Comparison of ENCODE assay signal across 20 mouse cellular contexts in genomic region chr11:22563706-22564105, GRCm38 (mm10). TPM values are rescaled to one million over a fixed set of nuclear protein-coding genes. Genes with fewer than 3 reads are reported as not detected.
DNase-seq lines count a peak whose midpoint lies in the region; ATAC-seq and TF ChIP-seq lines count a peak whose summit lies in the region.
"Had no signal": no experiment of that assay in that cellular context is flagged by ENCODE, and none has a peak within 500 bp of the region (broad histone marks: within the 10 kb centered on the region; RNA-seq: fewer than 3 reads in every experiment).

No protein-coding gene starts in this region.

- H3K27me3 ChIP-seq in midbrain, embryonic 11.5 days (ENCODE audit: control insufficient read depth, insufficient read depth, low read length): no peaks in the 10 kb centered on the region
- H3K27me3 ChIP-seq in midbrain, embryonic 15.5 days (replicated peaks): no peaks in the 10 kb centered on the region
- no peaks in the 10 kb centered on the region for H3K27me3 ChIP-seq in ES-Bruce4 (ENCODE audit: control insufficient read depth, insufficient read depth, low read length, poor library complexity, severe bottlenecking)
- H3K27me3 ChIP-seq: embryonic facial prominence, embryonic 12.5 days; forebrain, embryonic 13.5 days; forebrain, embryonic 15.5 days had no signal

- no peak overlapping the region for H3K9ac ChIP-seq in midbrain, embryonic 11.5 days (ENCODE audit: low read length)
- H3K9ac ChIP-seq in midbrain, embryonic 15.5 days: no peak overlapping the region
- H3K9ac ChIP-seq in ES-Bruce4 (ENCODE audit: low read depth, poor library complexity, severe bottlenecking): no peak overlapping the region
- H3K9ac ChIP-seq: embryonic facial prominence, embryonic 12.5 days; forebrain, embryonic 13.5 days; forebrain, embryonic 15.5 days; forebrain, postnatal 0 days had no signal

- no peak for ATAC-seq in midbrain, embryonic 11.5 days (ENCODE audit: low FRiP score)
- no peak for ATAC-seq in midbrain, embryonic 15.5 days (replicated peaks)
- ATAC-seq: forebrain, embryonic 13.5 days; forebrain, embryonic 15.5 days; forebrain, postnatal 0 days had no signal

- H3K4me3 ChIP-seq in midbrain, embryonic 11.5 days (ENCODE audit: low read depth, low read length): no peak overlapping the region
- H3K4me3 ChIP-seq in midbrain, embryonic 15.5 days: no peak overlapping the region
- H3K4me3 ChIP-seq in ES-Bruce4 (ENCODE audit: low read depth, low read length): no peak overlapping the region
- H3K4me3 ChIP-seq: embryonic facial prominence, embryonic 10.5 days; embryonic facial prominence, embryonic 12.5 days; forebrain, embryonic 13.5 days; forebrain, embryonic 15.5 days had no signal

- TF ChIP-seq POLR2A in ES-Bruce4 (IDR thresholded peaks at IDR 0.05; ENCODE audit: insufficient read depth, low read length): no peak

- peaks cover 9% of the 10 kb centered on the region for H3K4me1 ChIP-seq in midbrain, embryonic 11.5 days (ENCODE audit: control insufficient read depth, insufficient read depth, low read length)
- peaks cover 13% of the 10 kb centered on the region for H3K4me1 ChIP-seq in midbrain, embryonic 15.5 days
- H3K4me1 ChIP-seq in ES-Bruce4 (ENCODE audit: control insufficient read depth, insufficient read depth, low read length): peaks cover 7% of the 10 kb centered on the region

- TF ChIP-seq CTCF in ES-Bruce4 (IDR thresholded peaks at IDR 0.05; ENCODE audit: low read depth, low read length): no peak

- H3K9me3 ChIP-seq in midbrain, embryonic 11.5 days (ENCODE audit: control insufficient read depth, low read length): no peaks in the 10 kb centered on the region
- no peaks in the 10 kb centered on the region for H3K9me3 ChIP-seq in midbrain, embryonic 15.5 days
- H3K9me3 ChIP-seq in ES-Bruce4 (replicated peaks; ENCODE audit: control insufficient read depth, insufficient read depth, low read length, poor library complexity, severe bottlenecking): peaks cover 12% of the 10 kb centered on the region
- H3K9me3 ChIP-seq: embryonic facial prominence, embryonic 10.5 days; embryonic facial prominence, embryonic 12.5 days; forebrain, embryonic 13.5 days; forebrain, embryonic 15.5 days; G1E had no signal

- DNase-seq in midbrain, embryonic 11.5 days (ENCODE audit: low spot score, missing footprints): peak; percentile 31
- DNase-seq in R1 (ENCODE audit: low read depth, low spot score): peak; percentile 43
- no peak for DNase-seq in layer of hippocampus, adult 18-20 months (ENCODE audit: low spot score in 2 of 2)
- no peak for DNase-seq in MN1 (ENCODE audit: low spot score)
- no peak for DNase-seq in cerebellum, adult 11-12 months
- DNase-seq: adrenal gland, adult 2 months; adrenal gland, postnatal 10 days; adrenal gland, postnatal 25 days; cerebellum, adult 11 months; cerebellum, adult 2 months; cerebellum, adult 9-10 months; cerebellum, postnatal 25 days; forebrain, postnatal 0 days had no signal

- peak; percentile 22; the same call in 1 of the 2 replicates for TF ChIP-seq EP300 in ES-Bruce4 (IDR thresholded peaks at IDR 0.05; ENCODE audit: insufficient read depth, low read depth, low read length)

- H3K36me3 ChIP-seq in midbrain, embryonic 11.5 days (ENCODE audit: control insufficient read depth, insufficient read depth, low read length): no peaks in the 10 kb centered on the region
- H3K36me3 ChIP-seq in midbrain, embryonic 15.5 days (replicated peaks): no peaks in the 10 kb centered on the region
- H3K36me3 ChIP-seq in ES-Bruce4 (ENCODE audit: control insufficient read depth, insufficient read depth, low read length, poor library complexity, severe bottlenecking): no peaks in the 10 kb centered on the region
- H3K36me3 ChIP-seq: embryonic facial prominence, embryonic 10.5 days; embryonic facial prominence, embryonic 12.5 days; forebrain, embryonic 15.5 days; G1E had no signal

- no peak overlapping the region for H3K27ac ChIP-seq in midbrain, embryonic 11.5 days (ENCODE audit: low read depth, low read length)
- H3K27ac ChIP-seq in midbrain, embryonic 15.5 days: no peak overlapping the region
- peak overlapping the region; percentile 65 for H3K27ac ChIP-seq in ES-Bruce4 (ENCODE audit: insufficient read depth, low read length)
- H3K27ac ChIP-seq: embryonic facial prominence, embryonic 10.5 days; embryonic facial prominence, embryonic 12.5 days; forebrain, embryonic 13.5 days; forebrain, embryonic 15.5 days had no signal

- 68% methylated on average over 3 of the region's 3 CpGs for WGBS in midbrain, embryonic 11.5 days
- WGBS in midbrain, embryonic 15.5 days: 79% methylated on average over 3 of the region's 3 CpGs

- no peak overlapping the region for H3K4me2 ChIP-seq in midbrain, embryonic 11.5 days
- H3K4me2 ChIP-seq in midbrain, embryonic 15.5 days: no peak overlapping the region
- H3K4me2 ChIP-seq: embryonic facial prominence, embryonic 12.5 days; forebrain, embryonic 13.5 days; forebrain, embryonic 15.5 days had no signal

RNA-seq across cellular contexts. Expression of gene Tmem17, which starts 51.8 kb away (rescaled TPM):
- 15.8 and 16.7 TPM in 2 replicates for polyA plus RNA-seq in midbrain, embryonic 11.5 days (2014; fragmentation: Nextera tagmentation; extraction: Ambion mirVana)
- polyA plus RNA-seq in midbrain, embryonic 15.5 days (2015; fragmentation: Nextera tagmentation; extraction: Ambion mirVana): 24.3 and 24.7 TPM in 2 replicates
- polyA plus RNA-seq in ES-Bruce4 (2011; ENCODE audit: insufficient read depth, insufficient read length, low read depth, missing spikeins): 4.1 and 5.6 TPM in 2 replicates
- total RNA-seq in layer of hippocampus, adult 18-20 months (2021): 1 to 10 TPM; 4.5 to 4.7 TPM
- total RNA-seq: G1E had no signal
- polyA plus RNA-seq: G1E had no signal

Comparison
In these comparisons a context has a peak if more than half of its experiments do, and no peak if none do; other contexts are left out.
1. DNase-seq: peak in midbrain, embryonic 11.5 days (single experiment) and R1 (single experiment); none in layer of hippocampus, adult 18-20 months (0 of 2), MN1 (single experiment) and cerebellum, adult 11-12 months (single experiment).